Mouse (Mus musculus): ENCODE data around the gene Gnb1l.

GRCm38 (mm10) chr16:18479667-18480066 lies 18.8 kb upstream of the Gnb1l start:
- TF ChIP-seq CTCF (IDR thresholded peaks at IDR 0.05; ENCODE audit: low read depth) = no peak
- TF ChIP-seq EP300 (IDR thresholded peaks at IDR 0.05; ENCODE audit: low read depth) = no peak

Data from liver, postnatal 0 days (tissue).